Mouse (Mus musculus): ENCODE measurements around the gene 1700010I14Rik. TPM values are rescaled to one million over a fixed set of nuclear protein-coding genes. Genes with fewer than 3 reads are reported as not detected.
A peak's percentile ranks its signal among the peaks of the same experiment; 100 is the strongest.

1700010I14Rik gene
- polyA plus RNA-seq, 1 experiment = not detected

DNA sequence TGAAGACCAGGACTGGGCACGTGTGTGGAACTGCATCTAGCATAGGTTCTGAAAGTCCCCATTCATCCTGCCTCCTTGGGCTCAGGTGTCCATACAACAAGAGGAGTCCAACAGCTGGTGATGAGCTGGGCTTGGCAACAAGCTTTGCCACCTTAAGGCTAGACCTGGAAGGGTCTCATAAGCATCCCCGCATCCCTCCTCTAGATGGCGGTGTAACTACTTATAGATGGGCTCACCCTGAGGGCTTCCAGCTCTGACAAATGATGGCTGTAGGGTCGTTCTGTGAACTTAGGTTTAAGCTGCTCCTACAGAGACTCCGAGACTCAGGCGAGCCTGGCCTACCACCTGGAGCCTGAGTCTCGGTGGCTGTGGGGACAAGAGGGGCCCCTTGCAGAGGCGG, 3.0 kb downstream of the 1700010I14Rik start:
- Histone ChIP-seq H3K4me1 (ENCODE audit: control insufficient read depth, insufficient read depth, low read length) (no peaks in the 10 kb centered on the region), H3K4me3 (ENCODE audit: low read depth, low read length) (no peak overlapping the region)
- TF ChIP-seq CTCF (IDR thresholded peaks at IDR 0.05; ENCODE audit: low read depth, low read length) (peak; percentile 39), EP300 (IDR thresholded peaks at IDR 0.05; ENCODE audit: insufficient read depth, low read depth, low read length) (no peak)

GRCm38 (mm10) chr17:8995344-8995743, 7.2 kb downstream of the 1700010I14Rik start:
- Histone ChIP-seq H3K4me1 (ENCODE audit: control insufficient read depth, insufficient read depth, low read length) (no peaks in the 10 kb centered on the region), H3K9me3 (replicated peaks; ENCODE audit: control insufficient read depth, insufficient read depth, low read length, poor library complexity, severe bottlenecking) (no peaks in the 10 kb centered on the region), H3K4me3 (ENCODE audit: low read depth, low read length) (no peak overlapping the region), H3K9ac (ENCODE audit: low read depth, poor library complexity, severe bottlenecking) (no peak overlapping the region), H3K27me3 (ENCODE audit: control insufficient read depth, insufficient read depth, low read length, poor library complexity, severe bottlenecking) (no peaks in the 10 kb centered on the region), H3K36me3 (ENCODE audit: control insufficient read depth, insufficient read depth, low read length, poor library complexity, severe bottlenecking) (no peaks in the 10 kb centered on the region), H3K27ac (ENCODE audit: insufficient read depth, low read length) (no peak overlapping the region)
- TF ChIP-seq EP300 (IDR thresholded peaks at IDR 0.05; ENCODE audit: insufficient read depth, low read depth, low read length) = no peak
- TF ChIP-seq POLR2A (IDR thresholded peaks at IDR 0.05; ENCODE audit: insufficient read depth, low read length) = no peak
- TF ChIP-seq CTCF (IDR thresholded peaks at IDR 0.05; ENCODE audit: low read depth, low read length) = no peak

More for the DNA sequence above, 3.0 kb downstream of the 1700010I14Rik start:
- H3K36me3 ChIP-seq (ENCODE audit: control insufficient read depth, insufficient read depth, low read length, poor library complexity, severe bottlenecking) = no peaks in the 10 kb centered on the region
- no peaks in the 10 kb centered on the region for H3K9me3 ChIP-seq (replicated peaks; ENCODE audit: control insufficient read depth, insufficient read depth, low read length, poor library complexity, severe bottlenecking)
- no peak overlapping the region for H3K27ac ChIP-seq (ENCODE audit: insufficient read depth, low read length)
- no peaks in the 10 kb centered on the region for H3K27me3 ChIP-seq (ENCODE audit: control insufficient read depth, insufficient read depth, low read length, poor library complexity, severe bottlenecking)
- H3K9ac ChIP-seq (ENCODE audit: low read depth, poor library complexity, severe bottlenecking) = no peak overlapping the region

- H3K27me3 ChIP-seq (ENCODE audit: control insufficient read depth, insufficient read depth, low read length, poor library complexity, severe bottlenecking) = no peaks in the 10 kb centered on the region
- H3K36me3 ChIP-seq (ENCODE audit: control insufficient read depth, insufficient read depth, low read length, poor library complexity, severe bottlenecking) = no peaks in the 10 kb centered on the region
- H3K4me1 ChIP-seq (ENCODE audit: control insufficient read depth, insufficient read depth, low read length) = no peaks in the 10 kb centered on the region
- H3K27ac ChIP-seq (ENCODE audit: insufficient read depth, low read length) = no peak overlapping the region
- no peak for TF ChIP-seq CTCF (IDR thresholded peaks at IDR 0.05; ENCODE audit: low read depth, low read length)
- no peak for TF ChIP-seq POLR2A (IDR thresholded peaks at IDR 0.05; ENCODE audit: insufficient read depth, low read length)
- TF ChIP-seq EP300 (IDR thresholded peaks at IDR 0.05; ENCODE audit: insufficient read depth, low read depth, low read length) = no peak
- H3K9me3 ChIP-seq (replicated peaks; ENCODE audit: control insufficient read depth, insufficient read depth, low read length, poor library complexity, severe bottlenecking) = no peaks in the 10 kb centered on the region
- no peak overlapping the region for H3K9ac ChIP-seq (ENCODE audit: low read depth, poor library complexity, severe bottlenecking)
- H3K4me3 ChIP-seq (ENCODE audit: low read depth, low read length) = no peak overlapping the region
Measured at GRCm38 (mm10) chr17:9002438-9002837, 14.3 kb downstream of the 1700010I14Rik start.

- H3K9ac ChIP-seq (ENCODE audit: low read depth, poor library complexity, severe bottlenecking) = no peak overlapping the region
- H3K36me3 ChIP-seq (ENCODE audit: control insufficient read depth, insufficient read depth, low read length, poor library complexity, severe bottlenecking) = no peaks in the 10 kb centered on the region
- no peak overlapping the region for H3K27ac ChIP-seq (ENCODE audit: insufficient read depth, low read length)
- H3K9me3 ChIP-seq (replicated peaks; ENCODE audit: control insufficient read depth, insufficient read depth, low read length, poor library complexity, severe bottlenecking) = no peaks in the 10 kb centered on the region
- H3K27me3 ChIP-seq (ENCODE audit: control insufficient read depth, insufficient read depth, low read length, poor library complexity, severe bottlenecking) = no peaks in the 10 kb centered on the region
- no peak overlapping the region for H3K4me3 ChIP-seq (ENCODE audit: low read depth, low read length)
- no peak for TF ChIP-seq EP300 (IDR thresholded peaks at IDR 0.05; ENCODE audit: insufficient read depth, low read depth, low read length)
- no peaks in the 10 kb centered on the region for H3K4me1 ChIP-seq (ENCODE audit: control insufficient read depth, insufficient read depth, low read length)
Measured at GRCm38 (mm10) chr17:9004516-9004915, 16.4 kb downstream of the 1700010I14Rik start.

DNA sequence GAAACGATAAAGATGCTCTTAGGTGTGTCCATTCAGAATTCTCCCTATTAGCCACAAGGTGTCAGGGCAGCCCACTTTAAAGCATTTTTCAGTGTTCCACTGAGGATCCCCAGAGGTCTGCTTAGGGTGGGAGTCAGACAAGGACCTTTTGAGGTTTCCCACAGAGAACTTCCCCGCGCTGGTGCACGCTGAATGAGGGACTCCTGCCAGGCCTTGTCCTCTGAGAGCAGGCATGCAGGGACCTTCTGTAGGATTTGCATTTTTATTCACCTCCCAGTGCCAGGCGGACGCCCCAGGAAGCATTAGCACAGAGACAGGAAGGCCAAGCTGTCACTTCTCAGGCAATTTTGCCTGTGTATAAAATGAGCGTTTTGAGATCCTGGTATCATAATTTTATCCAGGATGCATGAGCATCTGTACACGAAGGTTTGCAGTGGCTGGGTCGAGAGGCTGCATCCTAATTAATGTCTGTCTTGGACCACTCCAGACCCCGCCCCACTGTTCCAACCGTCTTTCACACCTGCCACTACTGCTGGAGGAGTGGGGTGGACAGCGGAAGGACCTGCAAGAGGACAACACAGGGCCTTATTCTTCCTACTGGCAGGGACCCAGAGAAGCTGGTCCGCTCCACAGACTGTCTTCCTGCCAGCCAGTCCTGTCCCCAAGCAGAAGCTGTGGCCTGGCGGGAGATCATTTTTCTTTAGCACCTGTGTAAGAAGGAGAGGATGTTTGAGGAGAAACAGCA, 35.2 kb downstream of the 1700010I14Rik start:
- TF ChIP-seq POLR2A (IDR thresholded peaks at IDR 0.05; ENCODE audit: insufficient read depth, low read length) (no peak), EP300 (IDR thresholded peaks at IDR 0.05; ENCODE audit: insufficient read depth, low read depth, low read length) (no peak), CTCF (IDR thresholded peaks at IDR 0.05; ENCODE audit: low read depth, low read length) (no peak)
- no peak overlapping the region for H3K4me3 ChIP-seq (ENCODE audit: low read depth, low read length)
- H3K27ac ChIP-seq (ENCODE audit: insufficient read depth, low read length) = no peak overlapping the region
- no peaks in the 10 kb centered on the region for H3K27me3 ChIP-seq (ENCODE audit: control insufficient read depth, insufficient read depth, low read length, poor library complexity, severe bottlenecking)
- no peaks in the 10 kb centered on the region for H3K9me3 ChIP-seq (replicated peaks; ENCODE audit: control insufficient read depth, insufficient read depth, low read length, poor library complexity, severe bottlenecking)
- no peaks in the 10 kb centered on the region for H3K4me1 ChIP-seq (ENCODE audit: control insufficient read depth, insufficient read depth, low read length)
- H3K9ac ChIP-seq (ENCODE audit: low read depth, poor library complexity, severe bottlenecking) = no peak overlapping the region
- H3K36me3 ChIP-seq (ENCODE audit: control insufficient read depth, insufficient read depth, low read length, poor library complexity, severe bottlenecking) = no peaks in the 10 kb centered on the region

- no peak overlapping the region for H3K9ac ChIP-seq (ENCODE audit: low read depth, poor library complexity, severe bottlenecking)
- TF ChIP-seq POLR2A (IDR thresholded peaks at IDR 0.05; ENCODE audit: insufficient read depth, low read length) (no peak), CTCF (IDR thresholded peaks at IDR 0.05; ENCODE audit: low read depth, low read length) (no peak), EP300 (IDR thresholded peaks at IDR 0.05; ENCODE audit: insufficient read depth, low read depth, low read length) (no peak)
Measured at GRCm38 (mm10) chr17:9030181-9030580, 42.0 kb downstream of the 1700010I14Rik start.

More at GRCm38 (mm10) chr17:9030181-9030580, 42.0 kb downstream of the 1700010I14Rik start:
- H3K36me3 ChIP-seq (ENCODE audit: control insufficient read depth, insufficient read depth, low read length, poor library complexity, severe bottlenecking) = no peaks in the 10 kb centered on the region
- H3K27me3 ChIP-seq (ENCODE audit: control insufficient read depth, insufficient read depth, low read length, poor library complexity, severe bottlenecking) = no peaks in the 10 kb centered on the region; the same call in 1 of the 2 replicates
- no peak overlapping the region for H3K27ac ChIP-seq (ENCODE audit: insufficient read depth, low read length)
- no peaks in the 10 kb centered on the region for H3K9me3 ChIP-seq (replicated peaks; ENCODE audit: control insufficient read depth, insufficient read depth, low read length, poor library complexity, severe bottlenecking)
- no peak overlapping the region for H3K4me3 ChIP-seq (ENCODE audit: low read depth, low read length)
- no peaks in the 10 kb centered on the region for H3K4me1 ChIP-seq (ENCODE audit: control insufficient read depth, insufficient read depth, low read length)

Measured in ES-Bruce4 (cell line).